Mouse (Mus musculus): ENCODE measurements at regions not wholly inside any gene's neighbourhood (a gene's known extent, or its start where the extent isn't known, plus 50 kb on each side); places are given as distances from the start of the nearest gene placed in this dataset.

- no peak for ATAC-seq
- no peaks in the 10 kb centered on the region for H3K9me3 ChIP-seq (ENCODE audit: control insufficient read depth, low read length)
- no peak overlapping the region for H3K4me3 ChIP-seq (ENCODE audit: low read length)
- H3K4me1 ChIP-seq (ENCODE audit: control insufficient read depth, insufficient read depth, low read length): no peaks in the 10 kb centered on the region
- H3K36me3 ChIP-seq (ENCODE audit: control insufficient read depth, insufficient read depth, low read length): no peaks in the 10 kb centered on the region
- H3K9ac ChIP-seq (ENCODE audit: low read depth, low read length): no peak overlapping the region
- WGBS: 59% methylated on average over 2 of the region's 2 CpGs
- no peak overlapping the region for H3K4me2 ChIP-seq (ENCODE audit: low read depth, low read length)
- H3K27ac ChIP-seq (ENCODE audit: low read length): no peak overlapping the region
- H3K27me3 ChIP-seq (replicated peaks; ENCODE audit: control insufficient read depth, insufficient read depth, low read length): no peaks in the 10 kb centered on the region
Measured at GRCm38 (mm10) chr5:142324928-142325327, 76.4 kb upstream of the Foxk1 start.

DNA sequence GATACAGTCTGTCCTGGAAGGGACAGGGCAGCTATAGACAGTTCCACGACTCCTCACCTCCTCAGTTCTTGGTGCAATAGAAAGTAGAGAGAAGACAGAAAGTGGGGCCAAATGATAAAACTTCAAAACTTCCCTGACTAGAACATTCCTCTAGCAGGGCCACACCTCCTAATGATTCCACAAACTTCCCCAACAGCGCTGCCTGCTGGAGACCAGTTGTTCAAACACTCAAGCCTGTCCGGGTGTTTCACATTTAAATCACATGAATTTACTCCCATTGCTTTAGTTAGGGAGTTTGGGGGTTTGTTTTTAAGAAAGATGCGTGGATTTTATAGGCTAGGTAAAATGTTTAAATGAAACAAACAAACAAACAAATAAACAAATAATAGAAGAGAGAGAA lies 75.7 kb upstream of the Foxk1 start:
- no peak for ATAC-seq
- no peaks in the 10 kb centered on the region for H3K9me3 ChIP-seq (ENCODE audit: control insufficient read depth, low read length)
- no peak overlapping the region for H3K4me2 ChIP-seq (ENCODE audit: low read depth, low read length)
- no peaks in the 10 kb centered on the region for H3K27me3 ChIP-seq (replicated peaks; ENCODE audit: control insufficient read depth, insufficient read depth, low read length)
- H3K36me3 ChIP-seq (ENCODE audit: control insufficient read depth, insufficient read depth, low read length): no peaks in the 10 kb centered on the region
- H3K27ac ChIP-seq (ENCODE audit: low read length): no peak overlapping the region
- H3K9ac ChIP-seq (ENCODE audit: low read depth, low read length): no peak overlapping the region
- 74% methylated on average over 4 of the region's 4 CpGs for WGBS
- no peak overlapping the region for H3K4me3 ChIP-seq (ENCODE audit: low read length)
- no peaks in the 10 kb centered on the region for H3K4me1 ChIP-seq (ENCODE audit: control insufficient read depth, insufficient read depth, low read length)

DNA sequence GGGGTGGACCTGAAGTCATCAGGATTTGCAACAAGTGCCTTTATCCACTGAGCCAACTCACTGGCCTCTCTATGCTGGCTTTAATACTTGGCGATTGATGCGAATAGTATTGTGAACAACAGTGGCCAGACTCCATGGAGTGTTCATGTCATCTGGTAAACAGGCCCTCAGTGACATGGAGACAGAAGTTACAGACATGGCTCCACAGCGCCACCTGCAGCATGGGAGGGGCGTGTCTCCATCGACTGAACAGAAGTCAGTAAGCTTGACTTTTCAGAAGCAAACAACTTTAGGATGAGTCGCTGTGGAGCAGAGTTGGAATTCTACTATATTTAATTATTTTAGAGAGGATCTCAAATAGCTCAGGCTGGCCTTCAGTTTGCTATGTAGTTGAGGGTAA lies 74.0 kb upstream of the Foxk1 start:
- Histone ChIP-seq H3K9me3 (ENCODE audit: control insufficient read depth, low read length) (no peaks in the 10 kb centered on the region), H3K36me3 (ENCODE audit: control insufficient read depth, insufficient read depth, low read length) (no peaks in the 10 kb centered on the region), H3K27ac (ENCODE audit: low read length) (no peak overlapping the region), H3K4me2 (ENCODE audit: low read depth, low read length) (no peak overlapping the region), H3K4me1 (ENCODE audit: control insufficient read depth, insufficient read depth, low read length) (no peaks in the 10 kb centered on the region), H3K27me3 (replicated peaks; ENCODE audit: control insufficient read depth, insufficient read depth, low read length) (no peaks in the 10 kb centered on the region), H3K4me3 (ENCODE audit: low read length) (no peak overlapping the region), H3K9ac (ENCODE audit: low read depth, low read length) (no peak overlapping the region)
- WGBS: 76% methylated on average over 6 of the region's 6 CpGs
- ATAC-seq: no peak

DNA sequence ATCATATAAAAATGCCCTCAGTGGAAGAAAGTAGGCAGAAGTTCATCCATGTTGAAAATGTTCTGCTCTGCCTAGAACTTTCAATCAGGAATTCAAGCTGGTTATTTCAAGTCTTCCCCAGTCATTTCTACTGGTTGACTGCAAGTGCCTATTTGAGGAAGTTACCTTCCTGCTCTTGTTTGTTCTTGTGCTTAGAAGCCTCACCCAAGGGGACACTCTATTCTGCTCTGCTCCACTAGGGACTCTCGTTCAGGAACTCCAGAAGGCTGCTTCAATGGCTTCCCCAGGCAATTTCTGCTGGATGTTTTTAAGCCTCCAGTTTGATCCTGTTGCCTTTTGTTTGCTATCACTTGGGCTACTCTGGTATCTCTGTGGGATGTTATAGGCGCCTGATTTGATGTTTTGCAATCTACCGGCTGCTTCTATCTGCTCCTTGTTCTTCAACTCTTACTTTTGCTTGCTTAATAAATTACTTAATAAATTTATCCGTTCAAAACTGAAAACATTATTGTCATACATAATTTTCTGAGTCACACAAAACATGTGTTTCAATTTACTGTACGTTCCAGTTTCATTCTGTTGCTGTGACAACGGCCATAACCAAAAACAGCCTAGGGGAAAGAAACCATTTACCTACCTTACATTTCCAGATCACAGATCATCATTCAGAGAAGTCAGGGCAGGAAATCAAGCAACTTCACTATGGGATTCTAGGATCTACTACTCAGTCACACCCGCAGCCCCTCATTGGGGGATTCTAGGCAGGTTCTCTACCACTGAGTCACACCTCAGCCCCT lies 71.4 kb upstream of the Foxk1 start:
- H3K4me2 ChIP-seq (ENCODE audit: low read depth, low read length): no peak overlapping the region
- ATAC-seq: no peak
- H3K4me1 ChIP-seq (ENCODE audit: control insufficient read depth, insufficient read depth, low read length): no peaks in the 10 kb centered on the region
- no peak overlapping the region for H3K9ac ChIP-seq (ENCODE audit: low read depth, low read length)
- 78% methylated on average over 7 of the region's 7 CpGs for WGBS
- no peaks in the 10 kb centered on the region for H3K9me3 ChIP-seq (ENCODE audit: control insufficient read depth, low read length)
- H3K36me3 ChIP-seq (ENCODE audit: control insufficient read depth, insufficient read depth, low read length): no peaks in the 10 kb centered on the region
- H3K4me3 ChIP-seq (ENCODE audit: low read length): no peak overlapping the region
- no peak overlapping the region for H3K27ac ChIP-seq (ENCODE audit: low read length)
- H3K27me3 ChIP-seq (replicated peaks; ENCODE audit: control insufficient read depth, insufficient read depth, low read length): no peaks in the 10 kb centered on the region

- Histone ChIP-seq H3K4me1 (ENCODE audit: control insufficient read depth, insufficient read depth, low read length) (no peaks in the 10 kb centered on the region), H3K4me3 (ENCODE audit: low read length) (no peak overlapping the region), H3K9me3 (ENCODE audit: control insufficient read depth, low read length) (no peaks in the 10 kb centered on the region), H3K27me3 (replicated peaks; ENCODE audit: control insufficient read depth, insufficient read depth, low read length) (no peaks in the 10 kb centered on the region), H3K27ac (ENCODE audit: low read length) (no peak overlapping the region), H3K36me3 (ENCODE audit: control insufficient read depth, insufficient read depth, low read length) (no peaks in the 10 kb centered on the region), H3K4me2 (ENCODE audit: low read depth, low read length) (no peak overlapping the region), H3K9ac (ENCODE audit: low read depth, low read length) (no peak overlapping the region)
- no peak for ATAC-seq
- 61% methylated on average over 9 of the region's 9 CpGs for WGBS
Measured at GRCm38 (mm10) chr5:142332744-142333143, 68.6 kb upstream of the Foxk1 start.

DNA sequence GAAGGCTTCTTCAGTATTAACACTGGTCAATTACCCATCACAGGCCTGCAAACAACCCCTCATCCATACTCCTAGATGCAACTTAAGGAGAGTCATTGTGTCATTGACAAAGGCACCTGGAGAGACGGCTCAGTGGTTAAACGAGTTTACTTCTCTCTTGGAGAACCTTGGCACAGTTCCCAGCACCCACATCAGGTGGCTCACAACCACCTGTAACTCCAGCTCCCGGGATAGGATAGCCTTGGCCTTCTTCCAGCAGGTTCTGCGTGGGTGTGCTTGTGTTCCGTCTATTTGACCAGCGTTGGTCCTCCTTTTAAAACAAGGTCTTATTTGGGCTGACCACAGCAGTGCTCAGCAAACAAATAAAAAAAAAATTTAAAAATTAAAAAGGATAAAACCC lies 63.9 kb upstream of the Foxk1 start:
- no peak for ATAC-seq
- Histone ChIP-seq H3K4me2 (ENCODE audit: low read depth, low read length) (no peak overlapping the region), H3K4me3 (ENCODE audit: low read length) (no peak overlapping the region), H3K4me1 (ENCODE audit: control insufficient read depth, insufficient read depth, low read length) (0 out of 2 replicates have a peak, but pooled peaks cover 3% of the 10 kb centered on the region), H3K9me3 (ENCODE audit: control insufficient read depth, low read length) (no peaks in the 10 kb centered on the region), H3K9ac (ENCODE audit: low read depth, low read length) (no peak overlapping the region), H3K27me3 (replicated peaks; ENCODE audit: control insufficient read depth, insufficient read depth, low read length) (no peaks in the 10 kb centered on the region), H3K27ac (ENCODE audit: low read length) (no peak overlapping the region), H3K36me3 (ENCODE audit: control insufficient read depth, insufficient read depth, low read length) (no peaks in the 10 kb centered on the region)
- 78% methylated on average over 6 of the region's 6 CpGs for WGBS

GRCm38 (mm10) chr5:142338051-142338450 lies 63.2 kb upstream of the Foxk1 start:
- Histone ChIP-seq H3K4me2 (ENCODE audit: low read depth, low read length) (no peak overlapping the region), H3K4me3 (ENCODE audit: low read length) (no peak overlapping the region), H3K27me3 (replicated peaks; ENCODE audit: control insufficient read depth, insufficient read depth, low read length) (no peaks in the 10 kb centered on the region), H3K27ac (ENCODE audit: low read length) (no peak overlapping the region), H3K9ac (ENCODE audit: low read depth, low read length) (no peak overlapping the region), H3K9me3 (ENCODE audit: control insufficient read depth, low read length) (no peaks in the 10 kb centered on the region), H3K4me1 (ENCODE audit: control insufficient read depth, insufficient read depth, low read length) (0 out of 2 replicates have a peak, but pooled peaks cover 3% of the 10 kb centered on the region), H3K36me3 (ENCODE audit: control insufficient read depth, insufficient read depth, low read length) (no peaks in the 10 kb centered on the region)
- WGBS: 65% methylated on average over 11 of the region's 11 CpGs
- no peak for ATAC-seq

- H3K27me3 ChIP-seq (replicated peaks; ENCODE audit: control insufficient read depth, insufficient read depth, low read length): no peaks in the 10 kb centered on the region
- H3K36me3 ChIP-seq (ENCODE audit: control insufficient read depth, insufficient read depth, low read length): no peaks in the 10 kb centered on the region
- WGBS: 37% methylated on average over 14 of the region's 14 CpGs
- no peak overlapping the region for H3K9ac ChIP-seq (ENCODE audit: low read depth, low read length)
- no peak overlapping the region for H3K27ac ChIP-seq (ENCODE audit: low read length)
- ATAC-seq: no peak
- H3K4me2 ChIP-seq (ENCODE audit: low read depth, low read length): no peak overlapping the region
- no peak overlapping the region for H3K4me3 ChIP-seq (ENCODE audit: low read length)
- no peaks in the 10 kb centered on the region for H3K9me3 ChIP-seq (ENCODE audit: control insufficient read depth, low read length)
- H3K4me1 ChIP-seq (ENCODE audit: control insufficient read depth, insufficient read depth, low read length): 0 out of 2 replicates have a peak, but pooled peaks cover 3% of the 10 kb centered on the region
Measured at GRCm38 (mm10) chr5:142340205-142341025, 60.9 kb upstream of the Foxk1 start.

- Histone ChIP-seq H3K9me3 (ENCODE audit: control insufficient read depth, low read length) (no peaks in the 10 kb centered on the region), H3K4me2 (ENCODE audit: low read depth, low read length) (no peak overlapping the region), H3K27ac (ENCODE audit: low read length) (no peak overlapping the region), H3K27me3 (replicated peaks; ENCODE audit: control insufficient read depth, insufficient read depth, low read length) (no peaks in the 10 kb centered on the region), H3K36me3 (ENCODE audit: control insufficient read depth, insufficient read depth, low read length) (no peaks in the 10 kb centered on the region), H3K4me1 (ENCODE audit: control insufficient read depth, insufficient read depth, low read length) (0 out of 2 replicates have a peak, but pooled peaks cover 3% of the 10 kb centered on the region), H3K9ac (ENCODE audit: low read depth, low read length) (no peak overlapping the region), H3K4me3 (ENCODE audit: low read length) (no peak overlapping the region)
- no peak for ATAC-seq
- 60% methylated on average over 3 of the region's 3 CpGs for WGBS
Measured at GRCm38 (mm10) chr5:142341026-142341432, 60.3 kb upstream of the Foxk1 start.
